Mouse (Mus musculus): ENCODE measurements around the gene Cldn16.
"Not testable (repeated sequence)": the region's sequence is repeated elsewhere in the genome, so short reads cannot be mapped to it uniquely, and the experiment has no call there.

Gene Cldn16

DNA sequence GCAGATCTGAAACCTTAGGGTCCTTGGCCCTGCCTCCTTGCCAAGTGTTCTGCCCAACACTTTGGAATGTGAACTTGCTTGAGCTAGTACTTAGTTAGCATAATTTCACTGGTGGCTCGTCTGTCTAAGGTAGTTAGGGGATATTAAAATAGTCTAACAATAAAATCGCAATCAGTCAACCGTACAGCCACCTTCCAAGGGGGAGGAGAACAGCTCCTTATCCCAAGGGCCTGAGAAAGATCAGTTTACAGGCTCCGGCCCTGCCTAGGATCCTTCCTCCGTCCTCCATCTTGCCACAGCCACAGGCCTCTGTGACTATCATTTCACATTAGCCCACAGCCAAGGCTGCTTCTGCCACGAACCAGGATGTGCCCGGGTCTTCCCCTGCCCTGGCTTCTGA lies at the start of gene Cldn16:
Cldn16 (plus strand) TSS at position 301 of the 400 bp plus-strand sequence.
- no peak for DNase-seq

- no peak for DNase-seq
These were observed 44.3 kb upstream of the Cldn16 start for GRCm38 (mm10) chr16:26418616-26419015.

- no peak for DNase-seq
These were observed 40.9 kb upstream of the Cldn16 start for GRCm38 (mm10) chr16:26422078-26422477.

GRCm38 (mm10) chr16:26430246-26430645 lies 32.7 kb upstream of the Cldn16 start:
- no peak for DNase-seq

DNA sequence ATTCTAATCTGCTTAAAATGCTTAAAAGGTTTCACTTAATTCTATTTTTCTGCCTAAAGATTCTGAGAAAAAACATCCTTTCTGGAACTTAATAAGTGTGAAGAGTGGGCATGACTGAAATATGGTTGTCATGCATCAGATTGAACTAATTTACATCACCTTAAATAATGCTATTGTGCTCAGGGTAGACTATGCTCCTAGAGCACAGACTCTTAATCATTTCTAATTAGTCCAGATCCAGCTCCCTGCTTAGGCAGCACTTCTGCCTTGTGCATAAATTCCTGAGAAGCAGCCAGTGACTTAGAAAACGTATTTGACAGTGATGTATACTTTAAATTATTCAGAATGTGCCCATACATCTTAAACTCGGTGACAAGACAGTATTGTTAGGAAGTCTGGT lies 29.4 kb upstream of the Cldn16 start:
- no peak for DNase-seq

GRCm38 (mm10) chr16:26440031-26440430 lies 22.9 kb upstream of the Cldn16 start:
- no peak for DNase-seq

DNA sequence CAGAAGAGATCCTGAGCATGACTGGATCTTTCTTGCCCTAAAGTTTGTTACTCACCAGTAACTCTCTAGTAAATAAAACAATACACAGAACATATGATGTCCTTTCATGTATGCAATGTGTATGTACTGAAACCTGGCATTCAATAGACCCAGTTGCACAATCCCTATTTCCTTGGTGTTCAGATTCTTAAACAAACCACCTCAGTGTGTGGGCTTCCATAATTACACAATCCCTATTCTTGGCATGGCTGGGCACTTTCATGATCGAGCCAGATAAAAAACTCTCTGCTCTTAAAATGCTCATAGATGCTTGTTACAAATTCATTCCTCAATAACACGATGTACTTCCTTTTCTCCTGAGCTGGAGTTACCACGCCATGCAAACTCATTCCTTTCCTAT lies 21.8 kb upstream of the Cldn16 start:
- no peak for DNase-seq

GRCm38 (mm10) chr16:26444843-26445242 lies 18.1 kb upstream of the Cldn16 start:
- DNase-seq: no peak

GRCm38 (mm10) chr16:26447594-26447993 lies 15.3 kb upstream of the Cldn16 start:
- DNase-seq: peak; percentile 2 to 4

DNA sequence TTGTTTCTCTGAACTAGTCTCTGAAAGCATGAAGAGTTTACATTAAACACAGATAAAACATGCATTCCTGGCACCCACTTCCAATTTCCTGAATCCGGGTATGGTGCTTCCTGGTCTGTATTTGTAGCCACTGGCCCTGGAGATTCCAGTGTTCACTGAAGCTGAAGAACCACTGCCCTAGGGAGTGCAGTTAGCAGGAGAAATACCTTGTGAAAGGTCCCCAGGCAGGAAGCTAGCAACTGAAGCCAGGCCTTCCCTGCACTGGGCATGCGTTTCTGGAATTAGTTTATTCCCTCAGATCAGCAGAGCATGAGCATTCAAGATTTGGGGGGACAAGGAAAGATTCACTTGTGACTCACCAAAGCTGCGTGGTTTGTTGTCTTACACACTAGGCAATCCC lies 8.8 kb upstream of the Cldn16 start:
- no peak for DNase-seq

DNA sequence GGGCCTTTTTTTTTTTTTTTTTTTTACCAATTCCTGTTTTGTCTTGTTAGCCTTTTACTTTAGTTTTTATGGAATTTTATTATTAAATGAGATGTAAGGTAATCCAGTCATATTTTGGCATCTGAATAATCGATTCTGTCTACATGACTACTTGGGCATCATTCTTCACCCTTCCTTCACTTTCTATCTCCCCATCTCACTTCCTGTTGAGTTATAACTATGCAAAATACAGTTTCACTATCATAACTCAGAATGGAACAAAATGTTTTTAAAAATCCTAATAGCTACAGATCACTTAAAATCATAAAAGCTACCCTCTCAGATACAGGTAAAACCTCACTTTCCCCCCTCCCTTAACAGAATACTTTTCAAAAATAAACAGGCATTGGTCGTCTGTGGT lies 6.8 kb upstream of the Cldn16 start:
- no peak for DNase-seq

GRCm38 (mm10) chr16:26466535-26466934 lies 3.6 kb downstream of the Cldn16 start:
- DNase-seq: no peak

DNA sequence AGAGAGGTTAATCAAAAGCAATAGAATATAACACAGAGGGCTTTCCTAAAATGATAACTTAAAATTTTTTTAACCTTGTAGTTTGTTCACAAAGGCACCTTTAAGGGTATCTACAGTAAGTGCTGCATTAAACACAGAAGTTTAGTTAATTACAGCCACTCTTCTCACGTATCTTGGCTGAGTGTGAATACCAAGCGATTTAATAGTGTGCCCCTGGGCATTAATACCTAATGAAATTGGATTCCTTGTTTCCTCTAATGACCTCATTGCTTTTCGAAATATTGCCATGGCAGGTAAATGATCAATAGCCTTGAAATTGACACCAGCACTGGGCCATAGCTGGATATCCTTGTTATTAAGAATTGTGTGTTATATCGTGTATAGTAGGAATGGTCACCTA lies 8.3 kb downstream of the Cldn16 start:
- no peak for DNase-seq

DNA sequence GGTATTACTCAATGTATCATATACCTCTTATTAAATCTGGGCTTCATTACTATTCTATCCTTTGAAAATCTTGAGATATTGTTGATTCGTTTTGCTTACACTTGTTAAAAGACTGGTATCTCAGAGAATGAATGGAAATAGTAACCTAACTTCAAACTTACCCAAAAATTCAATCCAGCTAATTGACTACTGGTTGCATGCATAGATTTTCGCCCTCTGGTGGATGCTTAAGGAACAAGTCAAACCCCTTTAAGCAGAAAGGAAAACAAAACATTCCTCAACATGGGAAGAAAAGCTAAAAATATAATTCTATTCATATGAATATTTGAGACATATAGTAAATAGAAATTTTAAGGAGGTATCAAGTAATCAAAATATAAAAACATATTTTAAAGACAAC lies 32.8 kb downstream of the Cldn16 start:
- DNase-seq: no peak

DNA sequence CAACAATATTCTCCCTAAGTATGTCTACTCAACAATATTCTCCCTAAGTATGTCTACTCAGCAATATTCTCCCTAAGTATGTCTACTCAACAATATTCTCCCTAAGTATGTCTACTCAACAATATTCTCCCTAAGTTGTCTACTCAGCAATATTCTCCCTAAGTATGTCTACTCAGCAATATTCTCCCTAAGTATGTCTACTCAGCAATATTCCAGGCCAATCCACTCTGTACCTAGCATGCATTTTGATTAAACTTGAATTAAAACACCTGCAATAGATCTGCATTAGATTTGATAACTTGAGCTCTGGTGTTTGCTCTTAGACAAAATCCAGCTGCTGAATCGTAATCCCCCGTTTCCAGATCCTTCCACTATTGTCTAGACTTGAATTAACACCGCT lies 36.8 kb downstream of the Cldn16 start:
- DNase-seq: not testable (repeated sequence)

- no peak for DNase-seq
These were observed 37.8 kb downstream of the Cldn16 start for GRCm38 (mm10) chr16:26500738-26501137.

DNA sequence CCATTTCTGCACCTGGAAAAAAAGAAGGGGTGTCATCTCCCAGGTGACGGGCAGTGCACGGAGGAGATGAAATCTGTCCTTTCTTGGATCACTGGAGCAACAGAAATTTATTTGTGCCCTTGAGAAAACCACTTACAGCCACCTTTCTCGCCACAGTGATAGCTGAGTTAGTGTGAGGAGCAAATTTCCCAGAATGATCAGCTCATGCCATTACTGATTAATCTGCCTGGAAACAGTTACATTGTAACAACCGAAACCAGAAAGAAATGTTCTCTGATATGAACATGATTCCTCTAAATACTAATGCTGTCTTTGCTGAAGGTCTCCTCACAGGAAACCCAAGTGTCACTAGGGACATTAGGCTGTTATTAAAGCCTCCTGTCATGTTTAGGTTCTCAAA lies 42.0 kb downstream of the Cldn16 start:
- no peak for DNase-seq

- DNase-seq: no peak
These were observed 56.7 kb downstream of the Cldn16 start for GRCm38 (mm10) chr16:26519596-26519995.

- DNase-seq: no peak
These were observed 62.9 kb downstream of the Cldn16 start for GRCm38 (mm10) chr16:26525832-26526231.

DNA sequence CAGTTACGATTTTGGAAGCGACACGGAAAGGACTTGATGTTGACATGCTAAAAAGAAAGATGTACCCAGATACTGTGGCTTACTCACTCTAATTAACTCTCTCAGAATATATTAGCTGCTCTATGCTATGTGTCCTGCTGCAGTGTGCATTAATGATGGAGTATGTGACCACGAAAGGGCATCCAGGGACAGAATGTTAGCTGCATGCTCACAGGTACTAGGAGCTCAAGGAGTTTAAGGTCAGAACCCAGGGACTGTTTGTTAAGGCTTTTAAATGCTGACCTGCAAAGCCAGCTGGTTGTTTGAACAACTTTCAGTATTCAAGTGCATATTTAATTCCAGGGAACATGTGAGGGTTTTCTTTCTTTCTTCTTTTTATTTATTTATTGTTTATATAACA lies 63.7 kb downstream of the Cldn16 start, which contains the start of gene Tmem207:
Tmem207 (minus strand) TSS at position 101 of the 400 bp plus-strand sequence.
- DNase-seq: no peak

DNA sequence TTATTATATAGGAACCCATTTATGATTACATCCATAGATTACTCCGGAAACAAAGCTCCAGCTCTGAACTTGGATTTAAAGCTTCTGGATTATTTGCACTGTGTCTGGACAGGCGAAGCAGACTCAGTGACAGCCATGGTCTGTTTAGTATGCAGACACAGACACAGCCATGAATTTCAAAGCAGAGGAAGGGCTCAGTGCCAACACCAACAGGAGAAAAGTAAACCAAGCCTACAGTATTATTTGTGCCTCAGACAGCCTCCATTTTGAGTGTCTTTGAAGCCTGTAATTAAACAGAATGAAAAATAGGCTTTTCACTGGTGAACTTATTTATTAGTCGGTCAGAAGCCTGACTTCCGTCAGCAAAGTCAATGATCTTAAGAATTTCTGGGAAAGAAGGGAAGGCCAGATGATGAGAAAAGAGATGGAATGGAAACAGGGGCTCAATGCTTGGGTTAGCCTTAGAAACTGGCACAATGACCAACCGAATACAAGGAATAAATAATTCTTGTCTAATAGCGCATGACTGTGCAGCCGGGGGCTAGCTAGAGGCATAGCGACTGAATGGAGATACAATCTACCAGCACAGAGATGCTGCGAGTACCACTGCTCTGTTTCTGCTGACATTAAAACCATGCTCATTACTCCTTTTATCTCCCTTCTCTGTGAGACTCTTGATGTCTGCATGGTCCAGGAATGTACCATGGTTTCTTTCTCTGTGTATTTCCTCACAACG lies 65.2 kb downstream of the Cldn16 start:
- no peak for DNase-seq

DNA sequence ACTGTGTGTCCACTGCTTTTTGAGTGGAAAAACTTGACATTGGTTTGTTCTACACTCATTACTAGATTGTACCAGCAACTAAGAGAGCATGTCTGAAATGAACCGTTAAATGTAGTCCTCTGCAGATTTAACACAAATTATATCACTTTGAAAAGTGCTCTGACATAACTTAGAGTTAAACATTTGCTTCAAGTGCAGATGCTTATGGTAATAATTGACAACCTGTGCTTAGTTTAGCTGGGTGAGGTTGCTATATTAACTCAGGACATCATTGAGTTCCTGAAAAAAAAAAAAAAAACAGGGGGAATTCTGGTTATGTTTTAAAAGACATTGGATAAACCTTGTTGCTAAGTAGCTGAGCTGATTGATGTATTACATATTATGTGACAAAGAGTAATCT lies 67.5 kb downstream of the Cldn16 start:
- no peak for DNase-seq

GRCm38 (mm10) chr16:26532287-26532686 lies 69.4 kb downstream of the Cldn16 start:
- no peak for DNase-seq

All from cerebellum, postnatal 36 days (tissue).